Mouse (Mus musculus) layer of hippocampus, adult 18-20 months (tissue): ENCODE measurements at regions not wholly inside any gene's neighbourhood (a gene's known extent, or its start where the extent isn't known, plus 50 kb on each side); places are given as distances from the start of the nearest gene placed in this dataset.

Experiments
- DNase-seq, 2 experiments: peaks; one replicate each; pipeline ENCODE4 v3.0.0; 2022; ENCODE audit warnings: low spot score in 2 of 2

DNA sequence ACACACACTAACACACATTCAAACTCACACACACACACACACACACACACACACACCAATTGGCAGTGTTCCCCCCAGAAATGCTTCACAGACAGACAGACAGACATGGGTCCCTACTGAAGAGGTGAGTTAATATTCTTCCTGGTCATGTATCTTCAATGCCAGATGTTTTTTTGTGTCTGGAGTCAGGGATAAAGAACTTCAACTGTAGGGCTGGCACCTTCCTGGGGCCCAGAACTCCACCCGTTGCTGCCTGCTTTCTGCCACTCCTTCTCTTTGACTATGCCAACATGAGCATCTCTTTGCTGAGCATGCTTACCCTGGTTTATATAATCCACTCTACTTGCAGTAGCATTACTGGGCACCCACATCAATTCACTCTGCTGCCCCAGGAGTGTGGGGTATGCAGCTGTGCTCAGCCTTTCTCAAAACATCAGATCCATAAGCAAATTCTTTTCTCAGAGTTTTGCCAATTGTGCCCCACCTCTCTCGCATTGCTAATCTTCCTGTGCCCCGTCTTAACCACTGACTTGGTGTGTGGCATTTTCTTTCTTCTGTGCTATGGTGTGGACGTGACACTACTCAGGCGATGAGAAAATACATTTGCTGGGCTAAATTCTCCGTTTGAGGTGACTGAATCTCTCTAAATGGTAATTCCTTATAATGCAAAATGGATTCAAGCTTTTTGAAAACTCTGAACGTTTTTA is 60.5 kb upstream of the Bach2 start:
- DNase-seq = no peak

DNA sequence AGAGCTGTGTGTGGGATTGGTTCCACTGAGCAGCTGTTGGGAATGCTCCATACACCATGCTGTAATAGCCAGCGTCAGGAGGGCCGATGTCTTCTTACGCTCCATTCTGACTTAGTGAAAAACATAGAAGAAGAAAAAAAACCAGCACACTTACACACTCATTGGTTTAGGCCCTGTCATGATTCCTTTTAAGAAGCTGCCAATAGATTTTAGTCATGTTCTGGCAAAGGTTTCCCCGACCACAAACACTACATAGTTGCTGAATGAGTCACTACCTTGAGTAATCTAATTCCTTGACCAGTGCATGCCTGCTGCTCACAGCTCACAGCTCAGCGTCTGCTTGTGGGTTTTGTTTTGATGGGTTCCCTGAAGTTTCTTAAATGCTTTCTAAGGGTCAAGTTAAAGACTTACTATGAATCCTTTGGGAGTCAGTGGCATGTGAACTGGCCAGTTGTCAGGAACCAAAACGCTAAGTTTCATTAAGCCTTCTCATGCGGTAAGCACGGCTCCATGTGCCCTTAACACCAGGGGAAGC is 58.8 kb upstream of the Bach2 start:
- DNase-seq = no peak

DNA sequence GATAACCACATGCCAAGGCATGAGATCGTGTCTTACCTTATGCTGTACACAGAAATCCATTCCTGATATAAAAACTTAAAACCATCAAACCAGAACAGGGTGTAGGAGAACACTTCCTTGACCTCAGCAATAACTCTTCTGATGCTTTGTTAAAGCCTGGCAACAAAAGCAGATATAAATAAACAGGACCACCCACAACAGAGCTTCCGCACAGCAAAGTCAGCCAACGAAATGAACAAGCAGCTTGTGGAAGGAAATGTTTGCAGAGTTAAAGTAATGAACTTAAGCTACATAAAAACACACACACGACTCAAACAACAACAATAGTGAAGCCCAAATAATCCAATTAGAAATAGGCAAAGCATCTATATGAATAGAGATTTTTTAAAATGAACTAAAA is 54.8 kb upstream of the Bach2 start:
- DNase-seq = no peak

- DNase-seq = no peak
Measured at GRCm38 (mm10) chr4:32185986-32186385, 52.6 kb upstream of the Bach2 start.

GRCm38 (mm10) chr4:32187154-32187553 is 51.5 kb upstream of the Bach2 start:
- no peak for DNase-seq

GRCm38 (mm10) chr4:32188076-32188475 is 50.5 kb upstream of the Bach2 start:
- DNase-seq = no peak

- no peak for DNase-seq
Measured at GRCm38 (mm10) chr4:32188752-32189415, 49.7 kb upstream of the Bach2 start.
